Mouse (Mus musculus): ENCODE measurements around the gene Zfp628.
"Not testable (repeated sequence)": the region's sequence is repeated elsewhere in the genome, so short reads cannot be mapped to it uniquely, and the experiment has no call there.

The Zfp628 gene

GRCm38 (mm10) chr7:4915007-4915665, at the start of gene Zfp628:
Gene Zfp628 (plus strand): TSS chr7:4915217.
- peak; percentile 97 for DNase-seq

- DNase-seq, result peak; percentile 98
Measured at GRCm38 (mm10) chr7:4865579-4866493, 49.2 kb upstream of the Zfp628 start.

DNA sequence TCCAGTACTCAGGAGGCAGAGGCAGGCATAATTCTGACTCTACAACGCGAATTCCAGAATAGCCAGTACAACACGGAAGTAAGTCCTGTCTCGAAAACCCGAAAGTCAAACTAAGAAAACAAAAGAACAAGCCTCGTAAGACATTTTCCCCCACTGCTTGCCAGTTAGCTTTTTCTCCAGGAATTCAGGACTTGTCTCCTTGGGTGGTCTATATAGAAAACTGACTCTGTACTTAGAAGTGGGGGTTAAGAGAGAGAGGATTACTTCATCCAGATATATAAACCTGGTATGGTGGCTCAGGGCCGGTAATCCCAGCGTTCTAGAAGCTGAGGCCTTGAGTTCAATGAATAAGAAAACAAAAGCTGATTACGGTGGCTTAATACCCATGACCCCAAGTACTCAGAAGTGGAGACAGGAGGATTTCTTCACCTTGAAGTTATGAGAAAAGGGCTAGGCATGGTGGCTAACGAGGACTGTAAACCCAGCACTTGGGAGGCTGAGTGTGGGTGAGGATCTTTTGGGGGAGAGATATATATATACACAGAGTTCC, 48.3 kb upstream of the Zfp628 start:
- DNase-seq, result no peak

DNA sequence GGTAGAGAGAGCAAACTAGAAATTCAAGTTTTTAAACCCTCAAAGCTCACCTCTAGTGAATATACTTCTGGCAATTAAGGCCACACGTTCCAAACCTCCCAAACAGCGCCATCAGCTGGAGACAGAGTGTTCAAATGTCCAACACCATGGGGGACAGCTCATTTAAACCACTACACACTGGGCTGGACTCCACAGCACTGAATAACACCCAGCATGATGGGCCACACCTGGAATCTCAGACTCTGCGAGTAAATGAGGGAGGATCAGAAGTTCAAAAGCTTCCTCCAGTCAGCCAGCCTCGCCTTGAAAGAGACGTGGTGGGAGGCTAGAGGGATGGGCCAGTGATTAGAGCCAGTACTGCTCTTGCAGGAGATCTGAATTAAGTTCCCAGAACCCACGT, 44.9 kb upstream of the Zfp628 start, which contains the start of gene Isoc2b:
TSS of gene Isoc2b (minus strand) at position 126 of the 400 bp plus-strand sequence.
- no peak for DNase-seq

DNA sequence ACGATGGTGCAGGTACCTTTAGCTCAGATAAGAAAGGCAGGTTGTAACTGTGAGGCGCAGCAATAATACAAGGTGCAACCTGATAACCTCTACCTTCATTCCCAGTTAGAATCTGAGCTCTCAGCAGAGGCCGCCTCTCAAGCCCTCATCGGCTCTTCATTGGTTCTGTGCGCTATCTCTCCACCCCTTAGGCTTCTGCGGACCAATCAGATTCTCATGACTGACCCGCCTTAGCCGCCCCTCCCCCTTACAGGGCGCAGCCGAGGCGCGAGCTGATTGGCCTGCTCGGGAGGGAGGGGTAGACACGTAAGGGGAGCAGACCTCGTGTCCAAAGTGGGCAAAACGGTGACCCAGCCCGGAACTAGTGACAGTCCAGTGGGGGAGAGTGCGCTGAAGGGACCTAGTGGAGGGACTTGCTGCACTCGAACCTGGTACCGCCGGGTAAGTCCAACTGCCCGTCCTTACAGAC, 38.2 kb upstream of the Zfp628 start, which contains the start of gene Isoc2a:
TSS of gene Isoc2a (plus strand) at position 401 of the 469 bp plus-strand sequence.
- DNase-seq, result peak; percentile 96

GRCm38 (mm10) chr7:4877226-4877625, 37.8 kb upstream of the Zfp628 start:
- DNase-seq, result peak; percentile 7

GRCm38 (mm10) chr7:4878186-4878585, 36.8 kb upstream of the Zfp628 start:
- DNase-seq, result peak; percentile 54

GRCm38 (mm10) chr7:4879036-4879435, 36.0 kb upstream of the Zfp628 start:
- not testable (repeated sequence) for DNase-seq

- DNase-seq, result peak; percentile 67
Measured at GRCm38 (mm10) chr7:4886680-4887079, 28.3 kb upstream of the Zfp628 start.

GRCm38 (mm10) chr7:4895186-4895585, 19.8 kb upstream of the Zfp628 start:
- no peak for DNase-seq

DNA sequence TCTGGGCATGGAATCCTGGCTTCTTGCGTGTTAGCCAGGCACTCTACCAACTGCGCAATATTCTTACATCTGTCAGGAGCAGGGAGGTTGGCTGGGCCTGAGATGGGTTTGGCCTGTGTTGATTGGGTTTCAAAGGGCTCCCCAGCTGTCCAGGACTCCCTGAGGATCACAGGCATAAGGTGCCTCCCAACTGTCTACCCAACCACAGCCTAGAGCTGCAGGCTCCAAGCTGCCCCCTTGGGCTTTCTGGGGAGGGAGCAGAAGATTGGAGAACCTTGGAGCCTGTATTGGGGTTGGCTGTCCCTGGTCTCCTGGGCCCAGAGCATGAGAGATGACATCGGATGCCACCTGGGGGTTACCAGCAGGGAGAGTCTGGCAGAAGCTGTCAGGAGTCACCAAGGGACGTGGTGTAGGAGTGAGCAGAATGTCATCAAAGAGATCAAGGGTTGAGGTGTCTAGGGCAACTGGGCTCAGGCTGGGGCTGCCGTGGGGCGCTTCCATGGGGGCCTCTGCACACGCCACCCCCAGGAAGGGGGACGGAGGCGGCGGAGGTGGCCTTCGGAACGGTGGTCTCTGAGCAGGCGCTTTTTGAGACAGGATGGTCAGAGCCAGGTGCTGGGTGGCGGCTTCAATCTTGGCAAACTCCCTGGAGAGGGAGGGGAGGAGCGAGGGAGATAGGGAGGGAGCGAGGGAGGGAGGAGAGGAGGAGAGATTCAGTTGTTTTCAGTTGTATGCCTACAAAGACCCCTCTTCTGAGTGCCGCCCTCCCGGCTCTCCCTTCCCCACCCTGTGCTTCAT, 16.0 kb upstream of the Zfp628 start:
- DNase-seq, result peak; percentile 13

GRCm38 (mm10) chr7:4899649-4900522, 15.1 kb upstream of the Zfp628 start:
- DNase-seq, result peak; percentile 46

DNA sequence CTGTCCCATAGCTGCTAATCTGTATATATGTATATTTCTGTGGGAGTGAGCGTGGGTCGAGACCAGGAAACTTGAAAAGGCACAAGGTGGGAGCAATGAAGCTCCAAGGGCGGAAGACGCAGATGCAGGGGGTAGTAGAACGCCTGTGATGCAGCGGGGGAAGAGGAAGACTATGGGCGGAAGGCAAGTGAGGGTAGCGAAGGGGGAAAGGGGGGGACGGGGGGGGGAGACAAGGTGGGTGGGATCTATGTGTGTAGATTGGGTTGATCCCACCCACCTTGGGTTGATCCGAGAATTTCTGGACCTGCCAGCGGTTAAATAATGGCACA, 14.5 kb upstream of the Zfp628 start:
- DNase-seq, result no peak

GRCm38 (mm10) chr7:4901171-4901570, 13.8 kb upstream of the Zfp628 start:
- DNase-seq, result peak; percentile 32

- DNase-seq, result no peak
Measured at GRCm38 (mm10) chr7:4902404-4902803, 12.6 kb upstream of the Zfp628 start.

DNA sequence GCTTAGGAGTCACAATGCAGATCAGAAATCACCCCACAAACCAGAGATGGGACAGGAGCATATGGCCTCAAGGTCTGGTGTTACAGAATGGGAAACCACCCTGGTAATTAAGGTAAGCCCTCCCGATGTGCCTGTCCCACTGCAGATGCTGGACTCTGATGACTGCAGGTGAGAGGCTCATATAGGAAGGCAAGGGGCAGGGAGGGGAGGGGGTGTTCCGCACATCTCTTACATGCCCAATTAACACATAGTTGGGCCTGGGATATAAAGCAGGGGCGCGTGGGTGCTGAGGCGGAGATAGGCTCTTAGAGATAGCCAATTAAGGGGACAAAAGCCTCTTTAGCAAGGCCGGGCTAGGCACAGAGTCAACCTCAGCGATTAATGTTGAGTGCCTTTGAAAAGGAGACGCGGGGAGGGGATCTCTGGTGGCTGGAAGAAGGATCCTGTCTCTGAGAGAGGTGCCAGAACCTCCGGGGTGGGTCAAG, 8.5 kb upstream of the Zfp628 start, which contains the start of gene Gm36210:
TSS of gene Gm36210 (minus strand) at position 51 of the 485 bp plus-strand sequence.
- no peak for DNase-seq

DNA sequence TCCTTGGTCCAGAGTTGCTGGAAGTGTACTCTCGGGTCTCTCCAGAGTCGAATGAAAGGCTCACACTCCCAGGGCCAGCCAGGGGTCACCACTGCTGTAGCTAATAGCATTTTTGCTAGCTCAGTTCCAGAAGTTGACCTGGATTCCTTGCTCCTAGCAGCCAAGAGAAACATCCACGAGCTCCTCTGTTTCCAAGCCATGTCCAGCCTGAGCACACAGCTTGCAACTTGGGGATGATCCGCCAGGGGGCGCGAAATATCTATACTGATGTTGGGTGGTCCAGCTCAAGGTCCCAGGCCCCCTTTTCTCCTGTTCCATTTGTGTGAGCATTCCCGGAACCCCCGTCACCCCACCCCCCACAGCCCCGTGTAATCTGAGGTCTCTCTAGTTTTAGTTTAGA, 3.5 kb upstream of the Zfp628 start:
- peak; percentile 81 for DNase-seq

DNA sequence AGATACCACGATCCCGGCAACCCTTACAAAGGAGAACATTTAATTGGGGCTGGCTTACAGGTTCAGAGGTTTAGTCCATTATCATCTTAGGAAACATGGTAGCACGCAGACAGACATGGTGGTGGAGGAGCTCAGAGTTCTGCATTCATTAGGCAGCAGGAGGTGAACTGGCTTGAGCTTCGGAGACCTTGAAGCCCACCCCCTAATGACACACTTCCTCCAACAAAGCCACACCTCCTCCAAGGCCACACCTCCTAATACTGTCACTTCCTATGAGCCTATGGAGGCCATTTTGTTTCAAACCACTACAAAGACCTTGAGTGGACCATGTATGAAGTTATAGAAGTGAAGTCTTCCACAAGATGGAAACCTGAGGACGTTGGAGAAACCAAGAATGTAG, 2.8 kb upstream of the Zfp628 start:
- no peak for DNase-seq

- DNase-seq, result peak; percentile 38
Measured at GRCm38 (mm10) chr7:4915669-4916416, 826 bp downstream of the Zfp628 start.

GRCm38 (mm10) chr7:4917494-4917893, 2.5 kb downstream of the Zfp628 start:
- no peak for DNase-seq

DNA sequence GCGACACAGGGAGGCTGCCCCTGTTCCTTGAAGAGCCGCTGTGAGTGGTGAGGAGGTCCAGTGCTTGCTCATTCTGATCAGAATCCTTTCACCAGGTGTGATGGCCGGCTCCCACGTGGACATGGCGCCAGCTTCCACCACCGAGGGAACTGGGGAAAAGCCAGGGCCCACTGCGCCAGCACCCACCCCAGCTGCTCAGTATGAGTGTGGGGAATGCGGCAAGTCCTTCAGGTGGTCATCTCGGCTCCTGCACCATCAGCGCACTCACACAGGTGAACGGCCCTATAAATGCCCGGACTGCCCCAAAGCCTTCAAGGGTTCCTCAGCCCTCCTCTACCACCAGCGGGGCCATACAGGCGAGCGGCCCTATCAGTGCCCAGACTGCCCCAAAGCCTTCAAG, 3.7 kb downstream of the Zfp628 start:
- no peak for DNase-seq
